Mouse (Mus musculus) lung, postnatal 36 days (tissue): Measurements from ENCODE around the gene Rere.
"Not testable (repeated sequence)": the region's sequence is repeated elsewhere in the genome, so short reads cannot be mapped to it uniquely, and the experiment has no call there.

Experiments used
- DNase-seq: peaks from one replicate; pipeline ENCODE4 v3.0.0; 2022; ENCODE audit warnings: mixed read lengths

Gene Rere

GRCm38 (mm10) chr4:150472751-150473436 is 191.4 kb downstream of the Rere start:
- no peak for DNase-seq

GRCm38 (mm10) chr4:150473437-150474070 is 192.1 kb downstream of the Rere start:
- DNase-seq: no peak

GRCm38 (mm10) chr4:150474086-150474485 is 192.6 kb downstream of the Rere start:
- DNase-seq: no peak

GRCm38 (mm10) chr4:150476258-150476657 is 194.8 kb downstream of the Rere start:
- no peak for DNase-seq

- DNase-seq: no peak
Observed at GRCm38 (mm10) chr4:150478006-150478405, 196.6 kb downstream of the Rere start.

GRCm38 (mm10) chr4:150483081-150483480 is 201.6 kb downstream of the Rere start:
- DNase-seq: not testable (repeated sequence)

- DNase-seq: peak; percentile 26
Observed at GRCm38 (mm10) chr4:150486097-150486496, 204.7 kb downstream of the Rere start.

GRCm38 (mm10) chr4:150487109-150487508 is 205.7 kb downstream of the Rere start:
- peak; percentile 32 for DNase-seq

GRCm38 (mm10) chr4:150488096-150488748 is 206.8 kb downstream of the Rere start:
- DNase-seq: peak; percentile 94

- DNase-seq: no peak
Observed at GRCm38 (mm10) chr4:150488767-150489166, 207.3 kb downstream of the Rere start.

- DNase-seq: no peak
Observed at GRCm38 (mm10) chr4:150490050-150490449, 208.6 kb downstream of the Rere start.

- no peak for DNase-seq
Observed at GRCm38 (mm10) chr4:150491710-150492109, 210.3 kb downstream of the Rere start.

GRCm38 (mm10) chr4:150493258-150493937 is 212.0 kb downstream of the Rere start:
- no peak for DNase-seq

GRCm38 (mm10) chr4:150493938-150494330 is 212.5 kb downstream of the Rere start:
- DNase-seq: not testable (repeated sequence)

GRCm38 (mm10) chr4:150495568-150495967 is 214.1 kb downstream of the Rere start:
- no peak for DNase-seq

- no peak for DNase-seq
Observed at GRCm38 (mm10) chr4:150504304-150505021, 223.0 kb downstream of the Rere start.

- DNase-seq: no peak
Observed at GRCm38 (mm10) chr4:150509026-150509712, 227.7 kb downstream of the Rere start.

- DNase-seq: no peak
Observed at GRCm38 (mm10) chr4:150510036-150510435, 228.6 kb downstream of the Rere start.

GRCm38 (mm10) chr4:150513387-150513786 is 231.9 kb downstream of the Rere start:
- not testable (repeated sequence) for DNase-seq

GRCm38 (mm10) chr4:150516201-150516600 is 234.8 kb downstream of the Rere start:
- no peak for DNase-seq

GRCm38 (mm10) chr4:150517381-150517780 is 235.9 kb downstream of the Rere start:
- DNase-seq: peak; percentile 10

- peak; percentile 52 for DNase-seq
Observed at GRCm38 (mm10) chr4:150518826-150519225, 237.4 kb downstream of the Rere start.
